Mouse (Mus musculus) B cell, adult 2 months (primary cell): ENCODE data around the gene Hoxd11.

Source experiments
- DNase-seq, 2 experiments: peaks; one replicate each; pipeline ENCODE4 v3.0.0; 2022

The Hoxd11 gene

GRCm38 (mm10) chr2:74678891-74679595 is at the start of gene Hoxd11:
Gene Hoxd11, plus strand, starts transcription at chr2:74679557.
- no peak for DNase-seq

GRCm38 (mm10) chr2:74635412-74635811 is 43.9 kb upstream of the Hoxd11 start:
- DNase-seq, result no peak

- DNase-seq, result no peak
These were observed 36.9 kb upstream of the Hoxd11 start for GRCm38 (mm10) chr2:74642431-74642830.

GRCm38 (mm10) chr2:74645631-74646030 is 33.7 kb upstream of the Hoxd11 start:
- DNase-seq, result no peak

GRCm38 (mm10) chr2:74647082-74647864 is 32.1 kb upstream of the Hoxd11 start:
- no peak for DNase-seq

GRCm38 (mm10) chr2:74652996-74653340 is 26.4 kb upstream of the Hoxd11 start:
- DNase-seq, result no peak

- no peak for DNase-seq
These were observed 25.4 kb upstream of the Hoxd11 start for GRCm38 (mm10) chr2:74653781-74654535.

GRCm38 (mm10) chr2:74654743-74655419 is 24.5 kb upstream of the Hoxd11 start:
- no peak for DNase-seq

GRCm38 (mm10) chr2:74655420-74655781 is 24.0 kb upstream of the Hoxd11 start:
- peak in 1 of 2 experiments; percentile 39 for DNase-seq

- peak; percentile 61 to 67 for DNase-seq
These were observed 23.3 kb upstream of the Hoxd11 start for GRCm38 (mm10) chr2:74655821-74656631.

- DNase-seq, result peak in 1 of 2 experiments; percentile 19
These were observed 22.7 kb upstream of the Hoxd11 start for GRCm38 (mm10) chr2:74656632-74657021.

- peak; percentile 48 to 56 for DNase-seq
These were observed 21.9 kb upstream of the Hoxd11 start for GRCm38 (mm10) chr2:74657251-74658023.

- DNase-seq, result peak in 1 of 2 experiments; percentile 25
These were observed 21.2 kb upstream of the Hoxd11 start for GRCm38 (mm10) chr2:74658024-74658666.

- peak in 1 of 2 experiments; percentile 28 for DNase-seq
These were observed 20.5 kb upstream of the Hoxd11 start for GRCm38 (mm10) chr2:74658667-74659371.

- DNase-seq, result peak in 1 of 2 experiments; percentile 20
These were observed 19.8 kb upstream of the Hoxd11 start, which contains the start of gene Evx2 for GRCm38 (mm10) chr2:74659507-74660005. Gene Evx2, minus strand, starts transcription at chr2:74659557.

GRCm38 (mm10) chr2:74660421-74661375 is 18.7 kb upstream of the Hoxd11 start:
- DNase-seq, result peak in 1 of 2 experiments; percentile 20

GRCm38 (mm10) chr2:74661685-74662084 is 17.7 kb upstream of the Hoxd11 start:
- peak in 1 of 2 experiments; percentile 21 for DNase-seq

GRCm38 (mm10) chr2:74663291-74663925 is 15.9 kb upstream of the Hoxd11 start:
- DNase-seq, result peak in 1 of 2 experiments; percentile 30
